Mouse (Mus musculus) cerebellum, adult 2 months (tissue): ENCODE results near the gene Txndc11.

Source experiments
- CTCF ChIP-seq: fragments of 200-500 bp; IDR thresholded peaks from 2 replicates; pipeline ENCODE4 v1.5.1; 2011; ENCODE audit warnings: low read depth, mild to moderate bottlenecking, control low read depth, low read length, moderate library complexity, borderline replicate concordance; ENCODE audit not compliant: insufficient read depth
- POLR2A ChIP-seq: fragments of 200-500 bp; IDR thresholded peaks from 2 replicates; pipeline ENCODE4 v1.6.1; 2011; ENCODE audit warnings: low read length, control low read depth, borderline replicate concordance; ENCODE audit not compliant: insufficient read depth

DNA sequence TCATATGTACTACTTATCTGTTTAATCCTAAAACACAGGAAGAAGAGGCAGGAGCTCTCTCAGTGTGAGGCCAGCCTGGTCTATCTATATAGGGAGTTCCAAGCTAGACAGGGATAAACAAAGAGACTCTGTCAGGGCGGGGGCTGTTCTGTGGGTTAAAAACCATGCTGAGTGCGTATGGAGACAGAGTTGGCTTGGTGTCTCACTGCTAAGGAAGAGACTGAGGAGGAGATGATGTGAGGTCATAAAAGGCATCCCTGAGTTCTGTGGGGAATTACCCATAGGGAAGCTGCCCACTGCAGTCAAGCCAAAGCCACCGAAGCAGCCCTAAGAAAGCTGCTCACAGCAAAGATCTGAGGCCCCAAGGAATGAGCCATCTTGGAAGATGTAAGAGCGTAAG, 73.8 kb downstream of the Txndc11 start, which contains the start of gene Snn:
- TF ChIP-seq CTCF (no peak), POLR2A (no peak)
